Mouse (Mus musculus) small intestine, adult 2 months (tissue): Measurements from ENCODE around the gene Kansl3. TPM values are rescaled to one million over a fixed set of nuclear protein-coding genes. Genes with fewer than 3 reads are reported as not detected.
A peak's percentile ranks its signal among the peaks of the same experiment; 100 is the strongest.

ENCODE experiments used
- H3K27ac ChIP-seq: fragments of 200-500 bp; 2 replicates; pipeline ENCODE4 v1.5.1; 2012; ENCODE audit warnings: low read depth, low read length, control low read depth, inconsistent platforms; ENCODE audit not compliant: insufficient read depth
- H3K27me3 ChIP-seq: fragments of 200-500 bp; 2 replicates; pipeline ENCODE4 v1.6.1; 2012; ENCODE audit warnings: mild to moderate bottlenecking, moderate library complexity, low read length, inconsistent platforms; ENCODE audit not compliant: control insufficient read depth, insufficient read depth
- H3K36me3 ChIP-seq: fragments of 200-500 bp; 2 replicates; pipeline ENCODE4 v1.6.1; 2012; ENCODE audit warnings: mild to moderate bottlenecking, low read length, control low read depth, inconsistent platforms; ENCODE audit not compliant: control insufficient read depth, insufficient read depth
- H3K4me1 ChIP-seq: fragments of 200-500 bp; 2 replicates; pipeline ENCODE4 v1.6.1; 2012; ENCODE audit warnings: low read length, inconsistent platforms, mixed read lengths; ENCODE audit not compliant: control insufficient read depth, insufficient read depth, insufficient read length
- H3K4me3 ChIP-seq: fragments of 200-500 bp; 2 replicates; pipeline ENCODE4 v1.5.1; 2012; ENCODE audit warnings: low read depth, mild to moderate bottlenecking, control low read depth, inconsistent platforms, low read length, moderate library complexity
- CTCF ChIP-seq: fragments of 200-500 bp; IDR thresholded peaks from 2 replicates; pipeline ENCODE4 v1.5.1; 2012; ENCODE audit warnings: low read depth, mild to moderate bottlenecking, control low read depth, inconsistent platforms, low read length, moderate library complexity, mixed read lengths; ENCODE audit not compliant: insufficient replicate concordance, insufficient read length; ENCODE audit errors: extremely low read depth
- POLR2A ChIP-seq: fragments of 200-500 bp; IDR thresholded peaks from 2 replicates; pipeline ENCODE4 v1.6.1; 2012; ENCODE audit warnings: low read depth, mild to moderate bottlenecking, control low read depth, inconsistent platforms, low read length, moderate library complexity
- WGBS: fragments of 180-500 bp; shearing (Covaris S2); methylation state at CpG from one replicate; pipeline ENCODE4 v1.1.7; 2018; 5-methylcytosine and 5-hydroxymethylcytosine counted together
- polyA plus RNA-seq: library from polyadenylated mRNA; depleted of rRNA; stranded (reverse); fragments of >200 nt; gene quantifications from 2 replicates; pipeline ENCODE4 v1.2.3, GENCODE M21; 2012

Gene Kansl3
- polyA plus RNA-seq, 1 experiment, result 40.8 TPM

- Histone ChIP-seq H3K4me1 (peaks cover 13% of the 10 kb centered on the region), H3K4me3 (no peak overlapping the region), H3K27ac (no peak overlapping the region), H3K36me3 (no peaks in the 10 kb centered on the region), H3K27me3 (peaks cover 5% of the 10 kb centered on the region)
- 60% methylated on average over 7 of the region's 7 CpGs for WGBS
- TF ChIP-seq CTCF (no peak), POLR2A (no peak)
Observed at GRCm38 (mm10) chr1:36307121-36307494, 61.9 kb downstream of the Kansl3 start.

- Histone ChIP-seq H3K36me3 (no peaks in the 10 kb centered on the region), H3K4me3 (no peak overlapping the region), H3K4me1 (peaks cover 12% of the 10 kb centered on the region), H3K27ac (no peak overlapping the region), H3K27me3 (peaks cover 5% of the 10 kb centered on the region)
- 70% methylated on average over 6 of the region's 6 CpGs for WGBS
- TF ChIP-seq CTCF (no peak), POLR2A (no peak)
Observed at GRCm38 (mm10) chr1:36306120-36306519, 62.9 kb downstream of the Kansl3 start.

GRCm38 (mm10) chr1:36304764-36305163 lies 64.2 kb downstream of the Kansl3 start:
- WGBS, result 66% methylated on average over 7 of the region's 7 CpGs
- no peak for TF ChIP-seq CTCF
- no peak for TF ChIP-seq POLR2A
- peaks cover 5% of the 10 kb centered on the region for H3K27me3 ChIP-seq
- no peak overlapping the region; the same call in 1 of the 2 replicates for H3K27ac ChIP-seq
- H3K4me3 ChIP-seq, result no peak overlapping the region
- peaks cover 10% of the 10 kb centered on the region for H3K4me1 ChIP-seq
- H3K36me3 ChIP-seq, result no peaks in the 10 kb centered on the region

- H3K27ac ChIP-seq, result no peak overlapping the region
- peak overlapping the region; percentile 33 for H3K4me3 ChIP-seq
- peaks cover 2% of the 10 kb centered on the region for H3K4me1 ChIP-seq
- WGBS, result 9% methylated on average over 30 of the region's 30 CpGs
- H3K36me3 ChIP-seq, result no peaks in the 10 kb centered on the region
- H3K27me3 ChIP-seq, result peaks cover 5% of the 10 kb centered on the region
- TF ChIP-seq CTCF (no peak), POLR2A (no peak)
Observed at GRCm38 (mm10) chr1:36303381-36304320, 65.3 kb downstream of the Kansl3 start.

- Histone ChIP-seq H3K27ac (no peak overlapping the region), H3K4me1 (no peaks in the 10 kb centered on the region; the same call in none of the 2 replicates), H3K27me3 (peaks cover 5% of the 10 kb centered on the region), H3K4me3 (peak overlapping the region; percentile 33), H3K36me3 (no peaks in the 10 kb centered on the region)
- TF ChIP-seq CTCF (no peak), POLR2A (no peak)
- WGBS, result 14% methylated on average over 9 of the region's 9 CpGs
Observed at GRCm38 (mm10) chr1:36302957-36303356, 66.0 kb downstream of the Kansl3 start.

- H3K27ac ChIP-seq, result no peak overlapping the region
- H3K4me3 ChIP-seq, result no peak overlapping the region
- H3K4me1 ChIP-seq, result peaks cover 3% of the 10 kb centered on the region
- H3K36me3 ChIP-seq, result no peaks in the 10 kb centered on the region
- TF ChIP-seq CTCF, result no peak
- TF ChIP-seq POLR2A, result no peak
- WGBS, result 88% methylated on average over 8 of the region's 8 CpGs
- peaks cover 5% of the 10 kb centered on the region for H3K27me3 ChIP-seq
Observed at GRCm38 (mm10) chr1:36302273-36302672, 66.7 kb downstream of the Kansl3 start.

GRCm38 (mm10) chr1:36300486-36300885 lies 68.5 kb downstream of the Kansl3 start:
- peaks cover 3% of the 10 kb centered on the region for H3K4me1 ChIP-seq
- 88% methylated on average over 6 of the region's 6 CpGs for WGBS
- no peak overlapping the region for H3K27ac ChIP-seq
- TF ChIP-seq POLR2A, result no peak
- TF ChIP-seq CTCF, result no peak
- H3K27me3 ChIP-seq, result peaks cover 5% of the 10 kb centered on the region
- no peak overlapping the region for H3K4me3 ChIP-seq
- H3K36me3 ChIP-seq, result no peaks in the 10 kb centered on the region
